Mouse (Mus musculus): ENCODE results near the gene Gm21863. TPM values are rescaled to one million over a fixed set of nuclear protein-coding genes. Genes with fewer than 3 reads are reported as not detected.
"Not testable (repeated sequence)": the region's sequence is repeated elsewhere in the genome, so short reads cannot be mapped to it uniquely, and the experiment has no call there.

Gm21863 gene
- not detected in 2 replicates for polyA plus RNA-seq (2012; rRNA removed)

- not testable (repeated sequence) for DNase-seq (ENCODE audit: low read depth)
Measured at GRCm38 (mm10) chr12:19953869-19954555, at the start of gene Gm21863. Gene Gm21863, plus strand, starts transcription at chr12:19954505.

- not testable (repeated sequence) for DNase-seq (ENCODE audit: low read depth)
Measured at GRCm38 (mm10) chr12:19928049-19928448, 26.3 kb upstream of the Gm21863 start.
